Mouse (Mus musculus) c-Kit-positive CD71-positive TER-119-negative erythroid progenitor cells, embryonic 14.5 days (primary cell): Measurements from ENCODE around the gene Wwc1.

Experiments
- DNase-seq: peaks from one replicate; pipeline ENCODE4 v3.0.0-alpha.2; 2013; ENCODE audit warnings: low read depth

The Wwc1 gene

DNA sequence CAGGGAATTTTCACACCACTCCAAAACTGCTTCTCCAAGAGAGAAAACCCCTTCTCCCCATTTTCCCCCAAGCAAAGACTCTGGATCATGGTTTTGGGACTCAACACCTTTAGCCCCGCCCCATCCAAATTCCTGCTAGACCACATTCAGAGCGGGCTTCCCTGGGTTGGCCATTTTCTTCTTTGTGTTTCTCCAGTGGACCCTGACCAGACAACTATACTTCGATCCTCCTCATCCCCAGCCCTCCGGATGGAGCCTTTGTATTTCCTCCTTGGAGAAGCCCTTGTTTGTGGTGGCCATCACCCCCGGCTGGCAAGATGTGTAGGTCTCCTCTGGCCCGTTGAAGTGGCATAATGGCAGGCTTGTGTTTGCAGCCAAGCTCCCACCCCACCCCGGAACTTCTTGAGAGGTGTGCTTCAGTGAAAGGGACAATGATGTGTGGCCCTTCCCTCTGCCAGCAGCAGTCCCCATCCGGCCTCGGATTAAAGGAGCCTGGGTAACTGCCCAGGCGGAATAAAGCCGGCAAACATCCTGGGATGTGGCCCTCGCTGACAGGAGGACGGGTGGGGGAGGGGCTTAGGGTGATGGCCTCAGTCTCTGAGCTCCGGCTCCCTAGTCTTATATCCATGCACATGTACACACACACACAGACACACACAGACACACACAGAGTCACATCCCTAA is 46.8 kb downstream of the Wwc1 start:
- DNase-seq = no peak

- no peak for DNase-seq
Measured at GRCm38 (mm10) chr11:35932121-35932885, 48.0 kb downstream of the Wwc1 start.

DNA sequence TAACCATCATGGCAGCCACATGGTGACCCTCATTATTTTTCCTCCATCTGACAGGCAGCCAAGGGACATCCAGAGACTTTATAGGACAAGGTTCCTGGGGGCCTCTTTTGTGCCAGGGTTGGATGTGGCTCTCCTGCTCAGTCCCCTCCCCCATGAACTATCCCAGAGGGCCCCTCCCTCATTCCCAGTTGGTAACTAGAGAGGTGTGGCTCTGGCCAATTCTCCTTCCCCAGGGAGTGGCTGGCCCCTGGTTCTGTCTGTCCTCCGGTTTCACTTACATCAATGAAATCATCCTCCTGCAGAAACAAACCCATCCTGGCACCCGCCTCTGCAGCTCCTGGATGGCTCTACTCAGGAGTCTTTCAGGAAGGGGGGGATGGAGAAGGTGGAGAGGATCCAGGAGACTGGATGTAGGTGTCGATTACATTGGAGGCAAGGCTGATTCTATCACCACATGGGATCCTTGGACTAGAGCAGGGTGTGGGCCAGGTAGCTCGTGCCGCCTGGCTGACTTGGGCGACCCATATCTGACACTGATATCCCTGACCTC is 49.7 kb downstream of the Wwc1 start:
- DNase-seq = no peak

- DNase-seq = no peak
Measured at GRCm38 (mm10) chr11:35928453-35928852, 51.9 kb downstream of the Wwc1 start.

DNA sequence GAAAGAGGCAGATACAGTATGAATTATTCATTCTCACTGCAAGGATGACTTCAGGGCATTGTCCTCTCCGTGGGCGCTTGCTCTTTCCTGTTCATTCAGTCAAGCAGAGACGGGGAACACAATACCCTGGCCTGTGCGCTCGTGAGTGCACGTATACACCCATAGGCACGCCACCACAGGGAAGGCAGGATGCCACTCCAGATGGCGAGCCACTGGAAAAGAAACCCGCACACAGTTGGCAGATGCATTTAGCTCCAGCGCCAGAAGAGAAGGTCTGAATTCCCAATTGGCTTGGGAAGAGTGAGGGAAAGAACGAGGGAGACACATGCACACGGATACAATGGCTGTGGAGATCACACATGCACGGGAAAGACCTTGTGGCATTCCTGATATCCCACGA is 53.0 kb downstream of the Wwc1 start:
- no peak for DNase-seq

GRCm38 (mm10) chr11:35925592-35925991 is 54.7 kb downstream of the Wwc1 start:
- DNase-seq = no peak

DNA sequence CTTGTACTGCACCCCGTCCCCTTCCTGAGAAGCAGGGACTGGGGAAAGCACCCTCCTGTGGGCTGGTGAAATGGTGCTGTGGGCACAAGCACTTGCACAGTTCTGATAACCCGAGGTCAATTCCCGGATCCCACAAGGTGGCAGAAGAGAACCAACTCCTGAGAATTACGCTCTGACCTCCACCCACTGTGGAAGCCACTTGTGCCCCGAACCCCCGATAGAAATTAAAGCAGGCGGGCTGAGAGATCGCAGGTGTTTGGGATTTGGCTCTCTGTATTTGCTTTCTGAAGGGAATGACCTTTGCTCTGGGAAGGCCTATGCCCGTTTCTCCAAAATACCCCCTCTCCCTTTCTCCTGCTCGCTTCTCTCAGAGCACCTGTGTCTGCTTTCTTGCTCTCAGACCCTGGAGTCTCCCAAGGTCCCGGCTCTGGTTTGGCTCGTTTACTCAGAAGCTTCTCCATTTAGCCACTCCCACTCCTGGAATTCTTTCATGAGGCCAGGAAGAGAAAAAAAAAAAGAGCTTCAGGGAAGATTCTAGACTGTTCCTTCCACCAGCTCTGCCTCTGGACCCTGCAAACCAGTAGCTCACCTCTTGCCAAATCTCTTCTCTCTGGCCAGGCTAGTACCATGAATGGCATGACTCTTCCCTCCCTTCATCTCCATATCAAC is 58.0 kb downstream of the Wwc1 start:
- no peak for DNase-seq

- no peak for DNase-seq
Measured at GRCm38 (mm10) chr11:35920776-35921175, 59.6 kb downstream of the Wwc1 start.

GRCm38 (mm10) chr11:35919856-35920503 is 60.3 kb downstream of the Wwc1 start:
- no peak for DNase-seq

GRCm38 (mm10) chr11:35919383-35919782 is 60.9 kb downstream of the Wwc1 start:
- DNase-seq = no peak

GRCm38 (mm10) chr11:35916466-35917185 is 63.7 kb downstream of the Wwc1 start:
- DNase-seq = no peak

- no peak for DNase-seq
Measured at GRCm38 (mm10) chr11:35915546-35915945, 64.8 kb downstream of the Wwc1 start.

DNA sequence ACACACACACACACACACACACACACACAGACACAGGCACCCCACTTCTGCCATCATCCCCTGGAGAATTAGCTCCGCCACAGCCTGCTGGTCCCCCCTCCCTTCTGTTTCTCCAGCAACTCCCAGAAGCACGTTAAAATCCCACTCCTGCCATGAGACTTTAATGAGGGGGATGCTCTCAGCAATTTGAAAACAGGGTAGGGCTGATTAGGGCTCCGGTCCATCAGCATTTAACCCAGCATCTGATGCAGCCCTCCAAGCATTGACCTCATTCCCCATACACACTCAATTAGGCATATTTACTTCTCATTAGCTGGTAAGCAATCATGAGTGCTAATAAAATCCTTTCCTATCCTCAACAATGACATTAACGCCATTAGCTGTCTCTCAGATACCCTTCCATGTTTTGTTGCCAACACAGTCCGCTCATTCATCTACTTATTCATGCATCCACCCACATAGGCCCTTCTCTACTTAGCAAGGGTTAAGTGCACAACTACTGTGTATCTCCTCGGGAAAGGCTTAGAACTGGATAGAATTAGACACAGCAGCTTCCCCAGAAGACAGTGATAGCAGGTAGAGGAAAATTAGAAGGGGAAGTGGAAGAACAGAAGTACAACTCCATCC is 66.8 kb downstream of the Wwc1 start:
- DNase-seq = no peak

- no peak for DNase-seq
Measured at GRCm38 (mm10) chr11:35904955-35905550, 75.3 kb downstream of the Wwc1 start.

DNA sequence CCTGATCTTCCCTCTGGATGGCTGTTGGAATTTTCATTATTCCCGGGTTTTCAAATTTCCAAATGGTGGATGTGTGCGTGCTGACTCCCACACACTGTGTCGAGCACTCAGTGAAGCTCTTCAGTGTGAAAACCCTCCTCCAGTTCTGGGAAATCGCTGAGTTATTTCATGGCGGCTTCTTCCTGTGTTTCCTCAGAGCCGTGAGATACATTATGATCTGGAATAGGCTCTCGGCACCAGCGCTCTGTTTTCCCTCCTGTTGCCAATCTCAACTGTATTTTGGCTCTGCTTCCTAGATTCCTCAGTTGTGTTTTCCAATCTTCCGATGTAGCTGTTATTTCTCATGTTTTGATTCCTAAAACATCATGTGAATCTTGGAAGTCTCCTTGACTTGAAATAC is 77.2 kb downstream of the Wwc1 start:
- DNase-seq = no peak

DNA sequence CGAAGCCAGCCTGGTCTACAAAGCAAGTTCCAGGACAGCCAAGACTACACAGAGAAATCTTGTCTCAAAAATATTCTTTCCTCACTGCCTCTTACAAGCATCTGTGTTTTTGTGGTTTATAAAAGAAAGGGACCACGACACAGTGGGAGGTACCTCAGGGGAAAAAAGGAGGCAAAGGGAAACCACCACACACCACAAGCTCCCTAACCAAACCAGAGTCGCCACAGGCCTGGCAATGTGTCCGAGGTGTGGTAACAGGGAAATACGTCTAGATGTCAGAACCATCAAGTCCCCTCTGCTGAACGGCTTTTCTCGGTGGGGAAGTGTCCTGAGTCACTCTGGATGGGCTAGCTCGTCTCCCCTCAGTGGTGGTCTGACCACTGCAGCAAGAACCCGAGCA is 80.4 kb downstream of the Wwc1 start:
- DNase-seq = no peak

GRCm38 (mm10) chr11:35893454-35893853 is 86.9 kb downstream of the Wwc1 start:
- DNase-seq = no peak

- DNase-seq = no peak
Measured at GRCm38 (mm10) chr11:35893018-35893421, 87.3 kb downstream of the Wwc1 start.

- DNase-seq = no peak
Measured at GRCm38 (mm10) chr11:35892293-35892692, 88.0 kb downstream of the Wwc1 start.

- DNase-seq = no peak
Measured at GRCm38 (mm10) chr11:35888790-35889189, 91.5 kb downstream of the Wwc1 start.

DNA sequence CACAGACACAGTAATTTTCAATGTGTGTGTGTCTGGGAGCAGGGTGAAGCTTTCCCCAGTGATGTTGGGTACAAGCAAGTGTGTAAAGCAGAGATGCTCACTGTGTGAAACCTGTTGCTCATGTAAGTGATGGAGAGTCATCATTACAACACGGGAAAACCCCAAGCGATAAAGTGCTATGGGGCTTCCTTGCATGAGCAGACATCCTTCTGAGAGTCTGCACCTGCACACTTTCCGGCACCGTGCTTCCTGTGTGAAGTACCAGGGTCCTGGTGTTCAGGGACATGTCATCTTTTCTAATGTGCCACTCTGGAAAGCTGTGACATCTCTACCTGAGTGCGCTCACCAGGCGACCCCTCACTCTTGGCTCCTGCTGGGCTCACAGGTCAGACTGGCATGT is 97.5 kb downstream of the Wwc1 start:
- no peak for DNase-seq
